Mouse (Mus musculus) hindbrain, embryonic 10.5 days (tissue): ENCODE measurements at regions not wholly inside any gene's neighbourhood (a gene's known extent, or its start where the extent isn't known, plus 50 kb on each side); places are given as distances from the start of the nearest gene placed in this dataset.
A peak's percentile ranks its signal among the peaks of the same experiment; 100 is the strongest.

Experiments
- DNase-seq: peaks from one replicate; pipeline ENCODE4 v3.0.0-alpha.2; 2017; ENCODE audit warnings: low spot score
- H3K27ac ChIP-seq: fragments of 300-500 bp; sonication (generic); 2 replicates; pipeline ENCODE4 v1.5.1; 2016; ENCODE audit warnings: mild to moderate bottlenecking, moderate library complexity
- H3K27me3 ChIP-seq: fragments of 300-500 bp; sonication (generic); 2 replicates; pipeline ENCODE4 v1.6.1; 2016; ENCODE audit warnings: mild to moderate bottlenecking; ENCODE audit not compliant: poor library complexity, insufficient read depth, severe bottlenecking
- H3K36me3 ChIP-seq: fragments of 300-500 bp; sonication (generic); 2 replicates; pipeline ENCODE4 v1.6.1; 2016; ENCODE audit warnings: mild to moderate bottlenecking, moderate library complexity
- H3K4me1 ChIP-seq: fragments of 300-500 bp; sonication (generic); replicated peaks from 2 replicates; pipeline ENCODE4 v1.6.1; 2016; ENCODE audit warnings: mild to moderate bottlenecking
- H3K4me3 ChIP-seq: fragments of 300-500 bp; sonication (generic); 2 replicates; pipeline ENCODE4 v1.5.1; 2016; ENCODE audit warnings: mild to moderate bottlenecking, moderate library complexity
- H3K9me3 ChIP-seq: fragments of 300-500 bp; sonication (generic); 2 replicates; pipeline ENCODE4 v1.6.1; 2016; ENCODE audit warnings: mild to moderate bottlenecking, moderate library complexity
- WGBS: fragments of 180-500 bp; shearing (Covaris S2); methylation state at CpG from one replicate; pipeline ENCODE4 v1.1.7; 2016; 5-methylcytosine and 5-hydroxymethylcytosine counted together

GRCm38 (mm10) chr16:30880682-30881081 lies 200.6 kb downstream of the Xxylt1 start:
- peaks cover 14% of the 10 kb centered on the region for H3K4me1 ChIP-seq
- no peak overlapping the region for H3K4me3 ChIP-seq
- H3K9me3 ChIP-seq = no peaks in the 10 kb centered on the region
- 94% methylated on average over 3 of the region's 3 CpGs for WGBS
- peak overlapping the region; percentile 5; the same call in 1 of the 2 replicates for H3K27ac ChIP-seq
- no peak for DNase-seq
- H3K27me3 ChIP-seq = no peaks in the 10 kb centered on the region
- no peaks in the 10 kb centered on the region for H3K36me3 ChIP-seq

DNA sequence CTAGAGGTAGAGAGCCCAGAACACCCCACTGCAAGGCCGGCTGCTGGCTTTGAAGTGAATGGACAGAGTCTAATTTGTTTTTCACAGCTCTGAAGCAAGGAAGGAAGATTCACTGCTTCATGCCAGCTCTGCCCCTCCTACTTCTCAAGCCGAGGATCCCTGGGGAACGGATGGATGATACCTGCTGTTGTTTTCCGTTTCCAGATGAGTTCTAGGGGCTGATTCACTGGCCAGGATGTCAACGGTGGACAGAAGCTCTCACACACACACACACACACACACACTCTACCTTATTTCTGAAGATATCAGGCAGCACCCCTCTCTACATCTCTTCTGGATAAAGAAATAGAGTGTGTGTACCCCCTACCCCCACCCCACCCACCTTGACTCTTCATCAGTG lies 200.0 kb downstream of the Xxylt1 start:
- Histone ChIP-seq H3K4me3 (no peak overlapping the region), H3K27ac (0 out of 2 replicates have a peak overlapping the region, but pooled peaks have one; percentile 5), H3K4me1 (peaks cover 15% of the 10 kb centered on the region), H3K27me3 (no peaks in the 10 kb centered on the region), H3K9me3 (no peaks in the 10 kb centered on the region), H3K36me3 (no peaks in the 10 kb centered on the region)
- DNase-seq = no peak
- 62% methylated on average over 5 of the region's 5 CpGs for WGBS

DNA sequence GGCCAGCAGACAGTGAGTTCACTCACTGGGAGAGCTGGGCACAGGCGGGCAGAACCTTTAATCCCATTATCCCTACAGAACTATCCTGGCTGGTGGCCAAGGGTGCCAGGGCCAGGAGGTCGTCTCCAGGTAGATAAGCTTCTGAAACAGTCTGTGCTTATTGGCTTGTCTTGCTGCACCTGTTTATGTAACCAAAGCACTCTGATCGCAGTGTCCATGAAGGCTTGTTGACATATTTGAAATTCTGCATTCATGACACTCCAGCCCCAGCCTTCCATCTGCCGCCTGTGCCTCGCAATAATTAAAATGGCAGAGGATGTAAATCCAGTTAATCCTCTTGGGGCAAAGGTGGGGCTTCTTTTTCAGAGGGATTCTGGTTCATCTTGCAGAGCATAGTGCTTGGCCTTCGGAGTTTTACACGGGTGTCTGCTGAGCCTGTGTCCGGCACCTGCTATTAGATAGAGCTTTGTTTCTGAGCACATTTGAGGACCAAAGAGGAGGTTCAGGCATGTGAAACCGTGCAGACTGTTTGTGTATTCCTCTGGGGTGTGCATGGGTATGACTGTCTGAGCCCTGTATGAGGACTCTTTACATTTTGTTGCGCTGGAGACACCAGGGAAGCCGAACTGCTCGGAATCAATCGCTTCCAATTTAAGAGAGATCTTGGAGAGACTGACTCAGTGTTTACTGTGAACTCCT lies 197.6 kb downstream of the Xxylt1 start:
- Histone ChIP-seq H3K4me1 (peaks cover 25% of the 10 kb centered on the region), H3K27ac (0 out of 2 replicates have a peak overlapping the region, but pooled peaks have one; percentile 41), H3K4me3 (no peak overlapping the region), H3K36me3 (no peaks in the 10 kb centered on the region), H3K27me3 (no peaks in the 10 kb centered on the region), H3K9me3 (no peaks in the 10 kb centered on the region)
- WGBS = 80% methylated on average over 13 of the region's 13 CpGs
- DNase-seq = no peak

- Histone ChIP-seq H3K4me3 (no peak overlapping the region), H3K27me3 (no peaks in the 10 kb centered on the region), H3K4me1 (peaks cover 25% of the 10 kb centered on the region), H3K36me3 (no peaks in the 10 kb centered on the region), H3K9me3 (no peaks in the 10 kb centered on the region), H3K27ac (no peak overlapping the region)
- no peak for DNase-seq
- WGBS = 70% methylated on average over 6 of the region's 6 CpGs
These were observed 197.1 kb downstream of the Xxylt1 start for GRCm38 (mm10) chr16:30884189-30884551.

DNA sequence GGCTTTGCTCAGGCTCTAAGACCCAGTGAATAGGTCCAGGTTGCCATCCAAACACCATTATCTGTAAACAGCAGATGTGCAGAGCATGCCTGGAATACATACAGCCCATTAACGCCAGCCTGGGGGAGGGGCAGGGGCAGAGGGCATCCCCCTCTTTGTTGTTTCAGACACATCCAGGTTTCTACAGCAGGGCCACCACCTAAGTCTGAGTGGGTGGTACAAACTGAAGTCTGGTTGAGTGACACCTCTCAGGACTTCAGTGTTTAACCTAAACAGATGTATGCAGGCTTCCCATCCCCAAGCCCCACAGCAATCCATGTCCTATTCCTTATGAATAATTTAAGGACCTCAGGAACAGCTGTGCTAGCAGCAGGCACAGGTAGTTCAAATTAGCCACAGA lies 194.2 kb downstream of the Xxylt1 start:
- H3K4me3 ChIP-seq = no peak overlapping the region
- H3K27me3 ChIP-seq = no peaks in the 10 kb centered on the region
- no peaks in the 10 kb centered on the region for H3K36me3 ChIP-seq
- H3K9me3 ChIP-seq = 0 out of 2 replicates have a peak, but pooled peaks cover 2% of the 10 kb centered on the region
- H3K4me1 ChIP-seq = peaks cover 25% of the 10 kb centered on the region
- peak; percentile 36 for DNase-seq
- WGBS = 48% methylated on average over 1 of the region's 1 CpGs
- 0 out of 2 replicates have a peak overlapping the region, but pooled peaks have one; percentile 64 for H3K27ac ChIP-seq

- H3K4me1 ChIP-seq = peaks cover 25% of the 10 kb centered on the region
- WGBS = 93% methylated on average over 1 of the region's 1 CpGs
- no peak for DNase-seq
- no peak overlapping the region for H3K4me3 ChIP-seq
- H3K9me3 ChIP-seq = 0 out of 2 replicates have a peak, but pooled peaks cover 6% of the 10 kb centered on the region
- H3K27ac ChIP-seq = no peak overlapping the region
- H3K36me3 ChIP-seq = no peaks in the 10 kb centered on the region
- no peaks in the 10 kb centered on the region for H3K27me3 ChIP-seq
These were observed 193.7 kb downstream of the Xxylt1 start for GRCm38 (mm10) chr16:30887536-30887935.

GRCm38 (mm10) chr16:30888556-30889323 lies 192.5 kb downstream of the Xxylt1 start:
- H3K36me3 ChIP-seq = no peaks in the 10 kb centered on the region
- DNase-seq = no peak
- 84% methylated on average over 3 of the region's 3 CpGs for WGBS
- H3K4me1 ChIP-seq = peaks cover 19% of the 10 kb centered on the region
- H3K9me3 ChIP-seq = 0 out of 2 replicates have a peak, but pooled peaks cover 6% of the 10 kb centered on the region
- no peak overlapping the region for H3K4me3 ChIP-seq
- no peak overlapping the region for H3K27ac ChIP-seq
- no peaks in the 10 kb centered on the region for H3K27me3 ChIP-seq

- no peak for DNase-seq
- no peak overlapping the region for H3K4me3 ChIP-seq
- 0 out of 2 replicates have a peak, but pooled peaks cover 6% of the 10 kb centered on the region for H3K9me3 ChIP-seq
- WGBS = 92% methylated on average over 6 of the region's 6 CpGs
- no peaks in the 10 kb centered on the region for H3K4me1 ChIP-seq
- H3K36me3 ChIP-seq = no peaks in the 10 kb centered on the region
- no peak overlapping the region for H3K27ac ChIP-seq
- H3K27me3 ChIP-seq = no peaks in the 10 kb centered on the region
These were observed 188.6 kb downstream of the Xxylt1 start for GRCm38 (mm10) chr16:30892606-30893005.

GRCm38 (mm10) chr16:30894086-30894485 lies 187.1 kb downstream of the Xxylt1 start:
- Histone ChIP-seq H3K9me3 (0 out of 2 replicates have a peak, but pooled peaks cover 11% of the 10 kb centered on the region), H3K4me1 (no peaks in the 10 kb centered on the region), H3K4me3 (no peak overlapping the region), H3K27ac (no peak overlapping the region), H3K27me3 (no peaks in the 10 kb centered on the region), H3K36me3 (no peaks in the 10 kb centered on the region)
- no peak for DNase-seq

- Histone ChIP-seq H3K36me3 (no peaks in the 10 kb centered on the region), H3K4me3 (no peak overlapping the region), H3K4me1 (no peaks in the 10 kb centered on the region), H3K27ac (no peak overlapping the region), H3K9me3 (0 out of 2 replicates have a peak, but pooled peaks cover 14% of the 10 kb centered on the region), H3K27me3 (no peaks in the 10 kb centered on the region)
- no peak for DNase-seq
- WGBS = 83% methylated on average over 4 of the region's 4 CpGs
These were observed 186.2 kb downstream of the Xxylt1 start for GRCm38 (mm10) chr16:30895021-30895420.

GRCm38 (mm10) chr16:30897371-30897770 lies 183.9 kb downstream of the Xxylt1 start:
- no peaks in the 10 kb centered on the region for H3K4me1 ChIP-seq
- H3K9me3 ChIP-seq = 0 out of 2 replicates have a peak, but pooled peaks cover 14% of the 10 kb centered on the region
- no peak overlapping the region for H3K4me3 ChIP-seq
- H3K27me3 ChIP-seq = no peaks in the 10 kb centered on the region
- no peak for DNase-seq
- WGBS = 89% methylated on average over 3 of the region's 3 CpGs
- H3K27ac ChIP-seq = no peak overlapping the region
- no peaks in the 10 kb centered on the region for H3K36me3 ChIP-seq

DNA sequence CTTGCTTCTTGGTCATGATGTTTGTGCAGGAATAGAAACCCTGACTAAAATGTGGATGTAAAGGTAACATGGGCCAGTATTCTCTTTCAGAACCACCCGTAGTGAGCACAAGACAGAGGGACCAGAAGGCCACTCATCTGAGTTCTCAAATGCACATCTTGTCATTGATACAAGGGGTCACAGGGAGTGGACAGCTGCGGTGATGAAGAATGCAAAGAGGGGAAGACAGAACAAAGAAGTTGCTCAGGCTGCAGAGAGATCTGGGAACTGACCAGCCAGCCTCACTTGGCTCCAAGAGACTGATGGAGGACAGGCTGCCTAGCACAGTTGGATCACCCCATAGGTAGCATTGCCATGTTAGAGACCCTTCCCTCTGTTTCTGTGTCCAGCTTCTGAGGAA lies 181.1 kb downstream of the Xxylt1 start:
- H3K36me3 ChIP-seq = no peaks in the 10 kb centered on the region
- no peaks in the 10 kb centered on the region for H3K27me3 ChIP-seq
- peaks cover 38% of the 10 kb centered on the region for H3K9me3 ChIP-seq
- WGBS = 72% methylated on average over 2 of the region's 2 CpGs
- no peak for DNase-seq
- H3K4me1 ChIP-seq = no peaks in the 10 kb centered on the region
- no peak overlapping the region for H3K4me3 ChIP-seq
- no peak overlapping the region for H3K27ac ChIP-seq

DNA sequence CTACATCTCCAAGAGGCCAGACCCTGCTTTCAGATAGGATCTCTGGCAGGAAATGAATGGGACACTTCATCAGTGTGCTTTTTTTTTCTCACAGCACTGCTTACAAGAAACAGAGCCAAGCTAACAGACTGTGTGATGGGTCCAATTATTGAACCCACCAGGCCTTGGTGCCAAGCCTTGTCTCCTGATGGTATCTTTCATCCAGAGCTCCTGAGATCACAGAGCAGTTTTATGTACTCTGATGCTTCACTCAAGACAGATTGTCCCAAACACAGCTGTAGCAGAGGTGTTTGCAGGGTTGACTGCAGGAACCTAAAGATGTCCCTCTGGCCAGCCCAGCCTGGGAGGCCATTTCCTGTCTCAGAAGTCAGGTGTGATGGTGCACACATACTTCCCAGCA lies 179.9 kb downstream of the Xxylt1 start:
- Histone ChIP-seq H3K36me3 (no peaks in the 10 kb centered on the region), H3K27ac (no peak overlapping the region), H3K4me1 (no peaks in the 10 kb centered on the region), H3K9me3 (peaks cover 38% of the 10 kb centered on the region), H3K27me3 (no peaks in the 10 kb centered on the region), H3K4me3 (no peak overlapping the region)
- no peak for DNase-seq
